Mouse (Mus musculus): Measurements from ENCODE around the gene Kctd15. TPM values are rescaled to one million over a fixed set of nuclear protein-coding genes. Genes with fewer than 3 reads are reported as not detected.

The Kctd15 gene
- 1.1 and 1.2 TPM in 2 replicates for polyA plus RNA-seq (2012; rRNA removed)

DNA sequence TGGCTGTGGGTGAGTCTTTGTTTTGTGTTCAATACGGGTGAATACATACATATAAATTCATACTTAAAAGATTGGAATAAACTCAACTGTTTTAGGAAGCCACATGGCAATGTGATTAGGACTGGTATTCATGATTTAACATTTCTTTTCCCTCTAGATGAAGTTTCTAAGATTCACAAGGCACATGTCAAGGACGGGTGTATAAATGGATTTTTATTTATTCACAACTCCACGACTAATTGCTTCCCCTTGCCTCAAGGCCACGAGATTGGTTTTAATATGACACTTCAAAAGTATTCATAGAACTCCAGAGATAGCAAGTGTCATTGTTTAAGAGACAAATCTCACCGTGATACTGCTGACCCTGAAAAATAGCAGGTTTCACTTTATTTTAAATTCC is at the start of gene Kctd15:
TSS of gene Kctd15 (minus strand) at position 101 of the 400 bp plus-strand sequence.

Other genes starting within 250 kb of the Kctd15 start
- gene Chst8, start 156.0 kb upstream of the Kctd15 start, polyA plus RNA-seq (2012; rRNA removed): 0.20 and 0.31 TPM in 2 replicates